Mouse (Mus musculus): ENCODE results near the gene Col9a1.

The Col9a1 gene

GRCm38 (mm10) chr1:24294979-24295942 is 117.9 kb downstream of the Col9a1 start:
- DNase-seq (ENCODE audit: low spot score), result no peak

GRCm38 (mm10) chr1:24300700-24301099 is 123.3 kb downstream of the Col9a1 start:
- DNase-seq (ENCODE audit: low spot score), result no peak

Data from layer of hippocampus, adult 11-12 months (tissue).